Mouse (Mus musculus): ENCODE results near the gene Pex16.

GRCm38 (mm10) chr2:92424462-92425308 lies 50.2 kb downstream of the Pex16 start:
- TF ChIP-seq CTCF (IDR thresholded peaks at IDR 0.05; ENCODE audit: extremely low read depth, insufficient read length, insufficient replicate concordance, low read depth, low read length) (no peak), POLR2A (IDR thresholded peaks at IDR 0.05; ENCODE audit: low read depth, low read length) (no peak)

All from small intestine, adult 2 months (tissue).